Mouse (Mus musculus): ENCODE measurements around the gene Tlx2.

Tlx2 gene

DNA sequence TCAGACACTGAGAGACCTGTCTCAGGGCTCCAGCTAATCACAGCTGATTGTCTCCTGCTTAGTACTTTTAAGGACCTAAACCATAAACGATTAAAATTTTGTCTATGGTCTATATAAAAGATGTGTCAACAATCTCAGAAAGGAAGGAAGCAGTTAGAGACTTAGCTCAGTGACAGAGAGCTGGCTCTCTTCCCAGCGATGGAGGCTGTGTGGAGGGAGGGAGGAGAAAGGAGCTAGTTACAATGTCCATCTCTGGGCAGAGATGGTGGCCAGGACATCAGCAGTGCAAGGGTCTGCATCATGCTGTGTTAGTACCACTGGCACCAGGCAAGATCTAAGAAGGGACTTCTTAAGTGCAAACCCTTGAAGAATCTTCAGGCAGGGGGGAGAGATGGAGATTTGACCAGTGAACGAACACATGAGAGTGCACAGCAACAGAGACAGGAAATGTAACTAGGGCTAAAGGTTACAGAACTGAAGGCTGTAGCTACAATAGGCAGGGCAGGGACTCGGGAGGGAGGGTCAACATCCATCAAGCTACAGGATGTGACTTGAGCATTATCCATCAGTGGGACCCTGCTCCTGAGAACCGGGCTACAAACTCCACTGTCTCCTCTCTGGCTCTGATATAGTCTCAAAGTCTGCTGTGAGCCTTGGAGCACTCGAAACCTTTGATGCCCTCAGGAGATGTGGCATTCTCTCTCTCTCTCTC, 22.5 kb upstream of the Tlx2 start:
- DNase-seq (ENCODE audit: low spot score in 2 of 2): no peak

DNA sequence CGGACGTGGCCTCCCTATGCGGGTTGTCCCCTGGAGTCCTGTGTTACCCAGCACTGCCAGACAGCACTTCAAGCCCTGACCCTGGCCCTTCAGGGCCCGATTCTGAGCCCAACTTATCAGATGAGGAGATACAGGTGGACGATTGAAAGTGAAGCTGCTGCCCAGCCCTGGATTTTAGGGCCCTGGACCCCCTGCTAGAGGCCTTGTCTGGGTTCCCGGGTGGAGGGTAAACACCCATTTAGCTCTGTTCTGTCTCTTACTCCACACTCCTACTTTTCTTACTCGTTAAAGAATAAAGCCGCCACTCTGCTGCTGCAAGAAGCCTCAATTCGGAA, 17.8 kb upstream of the Tlx2 start:
- DNase-seq (ENCODE audit: low spot score in 2 of 2): no peak

DNA sequence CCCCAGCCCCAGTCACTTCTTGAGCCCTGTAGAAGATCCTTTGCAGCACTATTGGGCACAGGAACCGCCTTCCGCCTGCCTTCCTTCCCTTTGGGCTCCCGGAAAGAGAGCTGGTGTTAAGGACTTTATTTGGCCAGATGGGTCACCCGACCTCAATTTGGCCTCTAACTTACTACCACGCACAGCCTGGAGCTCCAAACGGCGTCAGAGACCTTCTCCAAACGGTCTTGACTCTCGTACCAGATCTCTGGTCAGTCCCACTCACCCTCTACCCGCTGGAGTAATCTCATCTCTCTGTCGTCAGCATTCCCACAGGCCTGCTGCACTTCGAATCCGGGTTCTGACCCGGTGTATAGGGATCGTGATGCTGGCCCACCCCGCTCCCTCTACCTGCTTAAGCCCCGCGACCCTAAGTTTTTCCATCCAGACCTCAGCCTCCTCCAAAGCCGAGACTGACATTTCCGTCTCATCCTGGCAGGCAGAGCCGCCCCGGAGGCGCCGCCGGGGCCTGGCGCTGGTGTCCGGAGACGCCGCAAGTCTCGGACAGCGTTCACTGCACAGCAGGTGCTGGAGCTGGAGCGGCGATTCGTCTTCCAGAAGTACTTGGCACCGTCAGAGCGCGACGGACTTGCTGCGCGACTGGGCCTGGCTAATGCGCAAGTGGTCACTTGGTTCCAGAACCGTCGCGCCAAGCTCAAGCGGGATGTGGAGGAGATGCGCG, 17.3 kb upstream of the Tlx2 start:
- DNase-seq (ENCODE audit: low spot score in 2 of 2): no peak

DNA sequence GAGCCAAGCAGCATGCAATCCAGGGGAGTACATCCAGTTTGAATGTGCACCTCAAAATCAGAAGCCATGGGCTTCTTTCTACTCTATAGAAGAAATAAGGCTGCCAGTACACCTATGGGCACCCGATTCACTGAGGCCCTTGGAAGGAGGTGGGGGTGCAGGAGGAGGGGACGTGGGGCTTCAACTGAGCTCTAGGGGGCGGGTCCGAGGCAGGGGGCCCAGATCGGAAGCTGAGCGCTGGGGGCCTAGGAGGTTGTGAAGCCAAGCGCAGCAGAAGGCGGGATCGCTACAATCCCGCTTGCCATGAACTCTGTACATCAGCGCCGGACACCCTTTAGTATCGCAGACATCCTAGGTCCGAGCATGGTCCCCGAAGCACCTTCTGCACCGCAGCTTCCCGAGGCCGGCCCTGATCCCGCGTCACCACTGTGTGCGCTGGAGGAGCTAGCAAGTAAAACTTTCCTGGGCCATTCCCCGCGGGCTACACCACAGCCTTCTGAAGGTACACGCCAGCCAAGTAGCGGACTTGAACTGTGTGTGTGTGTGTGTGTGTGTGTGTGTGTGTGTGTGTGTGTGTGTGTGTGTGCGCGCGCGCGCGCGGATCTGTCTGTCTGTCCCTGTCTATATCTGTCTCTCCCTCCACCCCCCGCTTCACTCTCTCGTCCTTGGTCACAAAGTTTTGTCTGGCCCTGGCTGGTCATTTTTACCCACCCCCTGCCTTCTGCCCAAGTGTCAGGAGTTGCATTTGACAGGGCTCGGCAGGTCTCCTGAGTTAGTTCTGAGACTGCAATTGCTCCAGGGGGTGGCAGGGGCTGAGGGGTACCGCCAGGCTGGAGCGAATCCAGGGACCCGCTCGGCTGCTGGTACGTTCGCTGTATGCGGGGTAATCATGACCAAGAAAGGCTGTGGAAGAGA, 16.3 kb upstream of the Tlx2 start, which contains the start of gene Lbx2:
Gene Lbx2, plus strand, starts transcription at position 247 of the 915 bp plus-strand sequence.
- no peak for DNase-seq (ENCODE audit: low spot score in 2 of 2)

DNA sequence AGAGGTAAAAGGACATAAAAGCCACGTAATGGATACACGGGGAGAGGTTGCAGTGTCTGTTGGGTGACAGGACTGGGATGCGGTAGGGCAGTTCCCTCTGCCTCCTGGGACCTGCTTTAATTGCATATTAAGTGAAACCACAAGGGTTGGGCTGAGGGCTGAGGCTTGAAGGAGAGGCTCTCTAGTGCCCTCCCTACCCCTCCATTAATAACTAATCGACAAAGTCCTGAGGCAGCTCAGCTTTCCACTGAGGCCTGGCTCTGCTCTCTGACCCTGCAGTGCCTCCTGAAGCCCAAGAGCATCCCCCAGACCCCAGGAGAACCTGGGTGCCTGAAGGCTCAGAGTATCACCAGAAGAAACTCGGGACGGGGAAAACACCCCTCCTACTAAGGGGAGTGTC, 14.4 kb upstream of the Tlx2 start:
- DNase-seq (ENCODE audit: low spot score in 2 of 2): no peak

DNA sequence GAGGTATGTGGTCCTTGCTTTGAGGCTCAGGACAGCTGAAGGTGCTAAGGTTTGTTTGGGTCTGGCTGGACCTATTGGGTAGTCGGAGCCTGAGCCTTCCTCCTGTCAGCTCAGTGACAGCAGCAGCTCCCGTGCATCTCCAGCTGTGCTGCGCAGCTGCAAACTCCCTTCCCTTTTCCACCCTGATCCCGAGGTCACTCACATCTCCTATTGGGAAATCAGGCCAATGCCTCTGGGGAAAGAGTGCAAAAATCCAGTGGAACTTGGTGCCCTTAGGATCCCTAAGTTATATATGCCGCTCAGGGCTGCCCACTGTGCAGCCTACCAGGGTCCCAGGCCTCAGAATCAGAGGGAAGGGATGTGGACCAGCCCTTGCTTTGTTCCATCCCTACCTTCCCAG, 13.4 kb upstream of the Tlx2 start:
- no peak for DNase-seq (ENCODE audit: low spot score in 2 of 2)

DNA sequence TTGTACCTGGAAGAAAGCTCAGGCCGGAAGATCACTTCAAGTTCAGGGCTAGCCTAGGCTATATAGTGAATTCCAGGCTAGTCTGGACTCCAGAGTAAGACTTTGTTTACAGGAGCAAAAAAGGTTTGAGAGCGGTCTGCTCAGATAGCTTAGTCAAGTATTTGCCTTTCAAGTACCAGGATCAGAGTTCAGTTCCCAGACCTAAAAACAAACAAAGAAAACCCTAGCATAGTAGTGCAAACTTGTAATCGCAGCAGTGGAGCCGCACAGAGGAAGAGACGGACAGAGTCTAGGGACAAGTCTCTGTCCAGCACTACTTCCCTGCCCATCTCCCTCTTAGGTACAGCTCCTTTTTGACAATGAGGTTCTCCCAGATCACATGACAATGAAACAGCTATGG, 10.1 kb upstream of the Tlx2 start:
- no peak for DNase-seq (ENCODE audit: low spot score in 2 of 2)

DNA sequence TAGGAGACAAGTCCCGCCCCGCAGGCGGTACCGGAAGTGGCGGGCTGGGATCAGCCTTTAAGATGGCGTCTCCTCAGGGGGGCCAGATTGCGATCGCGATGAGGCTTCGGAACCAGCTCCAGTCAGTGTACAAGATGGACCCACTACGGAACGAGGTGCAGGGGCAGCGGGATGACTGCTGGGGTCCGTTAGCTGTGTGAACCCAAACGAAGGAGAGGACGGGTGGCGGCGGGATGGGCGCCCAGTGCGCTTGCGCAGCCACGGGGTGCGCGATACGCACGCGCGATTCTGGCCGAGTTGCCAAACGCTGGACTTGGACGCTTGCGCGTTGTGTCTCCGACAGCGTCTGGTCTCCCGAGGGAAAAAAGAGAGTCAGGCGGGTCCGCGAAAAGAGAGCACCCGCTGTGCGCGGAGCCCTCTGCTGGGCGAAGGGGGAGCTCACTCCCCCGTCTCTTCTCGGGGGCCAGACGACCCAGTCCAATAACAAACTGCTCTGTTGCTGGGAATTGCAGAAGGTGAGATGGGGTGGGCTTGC, 8.3 kb upstream of the Tlx2 start:
- peak; percentile 96 to 99 for DNase-seq (ENCODE audit: low spot score in 2 of 2)

DNA sequence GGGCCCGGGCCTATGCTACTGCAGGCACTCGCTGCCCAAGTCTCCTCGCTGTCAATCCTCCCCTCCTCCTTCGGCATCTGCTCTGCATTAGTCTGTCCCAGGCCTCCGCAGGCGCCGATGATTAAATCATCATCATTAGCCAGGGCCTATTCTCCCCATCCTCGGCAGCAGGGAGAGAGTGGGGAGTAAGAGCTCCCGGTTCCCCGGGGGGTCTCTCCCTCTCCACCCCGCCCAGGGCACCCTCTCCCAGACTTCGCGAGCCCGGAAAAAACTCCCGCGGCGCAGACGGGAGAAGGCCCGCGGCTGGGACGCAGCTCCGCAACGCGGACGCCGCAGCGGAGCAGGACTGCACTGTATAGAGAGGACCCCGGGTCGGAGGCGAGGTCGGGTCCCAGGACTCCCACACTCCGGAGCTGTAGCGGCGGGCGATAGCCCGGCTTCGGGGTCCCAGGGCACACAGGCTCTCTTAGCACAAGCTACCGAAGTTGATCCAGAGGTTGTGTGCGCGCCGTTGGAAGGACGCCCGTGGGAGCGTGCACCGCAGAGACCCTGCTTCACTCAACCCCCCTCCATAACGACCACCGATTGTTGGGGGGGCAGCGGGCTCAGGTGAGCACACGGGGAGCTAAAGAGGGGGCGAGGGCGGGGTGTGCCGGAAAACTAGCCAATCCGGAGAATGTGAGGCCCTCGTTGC, 7.7 kb upstream of the Tlx2 start, which contains the start of gene Pcgf1:
Gene Pcgf1, plus strand, starts transcription at position 240 of the 694 bp plus-strand sequence.
- DNase-seq (ENCODE audit: low spot score in 2 of 2): no peak

DNA sequence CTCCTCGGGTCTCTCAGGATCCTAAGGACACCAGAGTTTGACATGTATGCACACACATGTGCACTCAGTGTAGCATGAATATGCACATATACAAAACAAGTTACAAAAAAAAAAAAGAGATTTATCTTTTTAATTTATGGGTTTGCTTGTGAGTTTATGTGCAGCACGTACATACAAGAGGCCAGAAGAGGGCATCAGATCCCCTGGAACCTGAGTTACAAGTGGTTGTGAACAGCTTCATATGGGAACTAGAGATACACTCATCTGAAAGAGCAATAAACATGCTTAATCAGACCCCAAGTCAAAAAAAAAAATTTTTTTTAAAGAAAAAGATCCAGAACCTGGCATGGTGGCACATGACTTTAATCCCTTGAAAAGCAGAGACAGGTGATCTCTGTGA, 4.9 kb upstream of the Tlx2 start:
- no peak for DNase-seq (ENCODE audit: low spot score in 2 of 2)

DNA sequence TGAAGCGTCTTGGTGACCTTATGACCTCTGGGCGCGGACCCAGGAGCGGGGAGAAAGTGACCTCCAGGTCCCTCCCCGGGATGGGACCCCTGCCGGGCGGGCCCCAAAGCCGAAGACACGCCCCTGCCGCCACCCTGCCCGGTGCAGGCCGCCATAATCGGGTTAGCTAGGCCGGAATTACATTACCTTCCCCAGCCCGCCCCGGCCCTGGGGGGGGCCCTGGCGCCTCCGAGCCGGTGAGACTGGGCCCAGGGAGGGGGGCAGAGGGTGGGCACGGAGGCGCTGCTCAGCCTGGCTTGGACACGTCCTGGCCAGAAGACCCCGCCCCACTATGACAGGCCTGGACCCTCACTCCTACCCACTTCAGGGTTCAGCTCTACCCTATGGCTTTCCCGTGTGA, 1.1 kb upstream of the Tlx2 start:
- no peak for DNase-seq (ENCODE audit: low spot score in 2 of 2)

DNA sequence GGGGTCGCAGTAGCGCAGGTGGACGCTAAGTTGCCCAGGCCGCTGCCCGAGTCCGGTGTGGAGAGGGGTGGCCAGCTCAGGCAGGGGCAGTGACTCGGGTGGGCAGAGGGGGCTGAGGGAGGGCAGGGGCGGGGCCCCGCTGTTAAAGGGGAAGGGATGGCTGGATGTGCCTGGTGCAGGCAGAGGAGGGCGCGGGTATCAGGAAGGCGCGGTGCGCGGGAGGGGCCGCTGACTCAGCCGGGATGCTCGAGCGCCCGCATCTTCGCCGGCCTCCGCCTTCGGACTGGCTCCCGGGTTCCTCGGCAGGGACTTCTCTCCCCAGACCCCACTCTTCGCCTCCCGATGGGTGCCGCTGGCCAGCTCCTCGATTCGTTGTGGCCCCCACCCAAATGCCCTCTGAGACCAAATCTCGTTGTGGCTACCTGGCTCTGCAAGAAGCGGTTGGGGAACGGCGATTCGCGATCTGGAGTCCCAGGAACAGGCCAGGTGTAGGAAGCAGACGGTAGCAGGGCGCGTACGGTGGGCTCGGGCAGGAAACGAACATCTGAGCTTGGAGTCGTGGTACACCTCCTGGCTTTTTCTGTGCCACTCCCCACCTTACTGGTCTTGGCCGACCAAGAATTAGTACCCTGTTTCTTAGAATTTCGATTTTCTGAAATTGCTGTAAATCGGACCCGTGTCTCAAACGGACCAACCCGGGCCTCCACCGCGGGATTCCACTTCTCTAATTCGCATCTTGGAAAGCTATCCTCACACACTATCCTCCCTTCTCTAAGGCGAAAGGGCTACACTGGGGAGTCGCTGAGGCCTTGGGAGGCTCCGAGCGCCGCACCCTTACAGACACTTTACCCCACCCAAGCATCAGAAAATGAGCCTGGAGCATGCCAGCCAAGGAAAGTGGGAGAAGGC, 472 bp upstream of the Tlx2 start:
- no peak for DNase-seq (ENCODE audit: low spot score in 2 of 2)

DNA sequence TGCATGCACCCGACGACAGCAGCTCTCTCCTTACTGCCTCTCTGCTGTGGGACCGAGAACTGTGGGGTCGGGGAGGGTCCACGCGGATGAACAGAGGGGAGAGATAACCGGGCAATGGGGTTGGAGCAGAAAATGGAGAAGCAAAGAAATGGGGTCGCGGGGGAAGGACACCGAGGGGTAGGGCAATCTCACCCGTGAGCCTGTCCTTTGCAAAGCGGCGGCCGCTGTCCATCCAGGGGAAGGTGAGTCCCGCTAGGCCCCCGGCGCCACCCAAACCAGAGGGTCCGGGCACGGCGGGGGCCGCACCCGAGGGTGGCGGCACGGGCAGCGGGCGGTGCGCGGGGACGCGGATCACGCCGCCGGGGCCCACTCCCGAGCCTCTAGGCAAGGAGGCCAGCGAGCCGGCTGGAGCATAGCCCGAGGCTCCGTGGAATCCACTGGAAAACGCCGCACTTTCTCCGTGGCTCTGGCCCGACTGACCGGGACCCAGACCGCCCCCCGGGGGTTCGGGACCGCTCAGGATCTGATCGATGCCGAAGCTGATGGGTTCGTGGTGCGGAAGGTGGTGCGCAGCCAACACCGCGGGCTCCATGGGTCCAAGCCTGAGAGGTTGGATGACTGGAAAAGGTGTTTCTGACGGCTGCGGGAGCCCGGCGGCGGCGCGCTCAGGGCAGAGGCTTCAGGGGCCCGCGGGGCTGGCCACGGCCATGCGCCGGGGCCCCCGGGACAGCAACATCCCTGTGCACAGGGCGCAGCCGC, 426 bp downstream of the Tlx2 start:
- DNase-seq (ENCODE audit: low spot score in 2 of 2): no peak

DNA sequence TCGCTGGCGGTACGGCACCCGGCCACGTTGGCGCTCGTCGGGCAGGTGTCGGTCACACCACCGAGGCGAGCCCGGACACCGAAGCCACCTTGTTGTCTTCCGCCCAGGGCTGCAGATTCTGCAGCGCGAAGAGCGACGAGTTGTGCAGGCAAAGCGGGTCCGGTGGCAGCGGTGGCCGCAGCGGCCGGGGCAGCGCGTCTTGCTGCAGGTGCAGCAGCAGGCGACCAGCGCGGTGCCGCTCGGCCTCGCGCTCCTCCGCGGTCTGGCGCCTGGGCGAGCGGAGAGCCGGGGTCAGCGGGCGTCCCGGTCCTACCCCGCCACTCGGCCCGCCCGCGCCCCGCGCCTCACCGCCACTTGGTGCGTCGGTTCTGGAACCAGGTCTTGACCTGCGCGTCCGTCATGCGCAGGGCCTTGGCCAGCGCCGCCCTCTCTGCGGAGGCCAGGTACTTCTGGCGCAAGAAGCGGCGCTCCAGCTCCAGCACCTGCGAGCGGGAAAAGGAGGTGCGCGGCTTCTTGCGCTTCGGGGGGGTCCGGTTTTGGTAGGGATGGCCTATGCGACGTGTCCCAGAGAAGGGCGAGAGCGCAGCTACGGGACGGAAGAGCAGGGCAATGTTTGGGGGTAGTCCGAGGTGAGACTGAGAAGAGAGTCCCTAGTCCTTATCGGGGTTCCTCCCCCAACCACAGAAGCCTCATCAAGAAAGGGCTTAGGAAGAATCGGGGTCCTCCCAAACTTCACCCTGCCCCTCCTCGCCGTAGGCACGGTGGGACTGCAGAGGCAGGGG, 1.2 kb downstream of the Tlx2 start:
- DNase-seq (ENCODE audit: low spot score in 2 of 2): no peak

DNA sequence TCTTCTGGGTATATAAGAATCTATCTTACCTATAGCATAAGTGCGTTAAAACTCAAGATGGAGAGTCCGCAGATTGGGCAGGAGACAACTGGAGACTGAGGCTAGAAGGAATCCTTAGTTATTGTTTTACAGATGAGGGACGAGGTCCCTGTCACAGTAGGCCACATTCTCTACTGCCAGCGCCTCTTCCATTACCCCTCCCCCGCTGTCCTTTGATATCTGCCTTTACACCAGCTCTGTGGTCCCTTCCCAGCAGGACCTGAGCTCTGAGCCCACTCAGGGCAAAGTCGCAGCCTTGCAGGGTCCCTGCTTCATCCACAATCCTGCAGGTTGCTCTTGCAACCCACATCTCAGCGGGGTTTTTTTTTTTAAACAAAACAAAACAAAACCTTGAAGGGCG, 1.9 kb downstream of the Tlx2 start:
- DNase-seq (ENCODE audit: low spot score in 2 of 2): no peak

DNA sequence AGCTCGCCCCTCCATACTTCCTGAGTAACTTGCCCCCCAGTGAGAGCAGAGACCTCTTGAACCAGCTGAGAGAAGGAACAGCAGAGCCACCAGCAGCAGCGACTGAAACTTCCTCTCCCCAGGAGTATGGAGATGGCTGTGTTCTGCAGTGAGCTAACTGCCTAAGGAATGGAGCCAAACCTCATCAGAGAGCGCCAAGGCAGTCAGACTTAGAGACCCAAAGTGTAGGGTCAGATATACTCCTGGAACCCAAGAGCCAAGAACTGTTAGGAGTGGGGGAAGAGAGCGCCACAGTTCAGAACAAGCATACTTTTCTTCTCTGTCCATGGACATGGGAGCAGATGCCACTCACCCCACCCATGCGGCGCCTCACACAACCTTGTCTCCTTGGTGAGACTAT, 3.7 kb downstream of the Tlx2 start:
- DNase-seq (ENCODE audit: low spot score in 2 of 2): no peak

DNA sequence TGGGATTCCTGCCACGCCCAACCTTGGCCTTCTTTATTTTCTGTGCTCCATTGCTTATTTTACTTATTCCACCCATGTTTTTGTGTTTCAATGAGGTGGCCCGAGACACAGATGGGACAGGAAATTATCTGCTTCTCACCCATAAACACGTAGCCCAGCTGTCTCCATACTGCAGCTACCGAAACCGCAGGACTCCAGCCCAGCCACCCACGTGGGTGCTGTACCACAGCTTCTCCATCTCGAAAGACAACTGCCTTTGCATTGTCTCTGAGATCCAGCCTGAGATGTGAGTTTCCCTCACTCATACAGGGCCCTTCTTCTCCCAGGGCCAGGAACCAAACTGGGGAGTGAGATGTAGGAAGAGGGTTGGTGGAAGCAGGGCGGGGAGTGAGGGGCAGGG, 4.1 kb downstream of the Tlx2 start:
- no peak for DNase-seq (ENCODE audit: low spot score in 2 of 2)

DNA sequence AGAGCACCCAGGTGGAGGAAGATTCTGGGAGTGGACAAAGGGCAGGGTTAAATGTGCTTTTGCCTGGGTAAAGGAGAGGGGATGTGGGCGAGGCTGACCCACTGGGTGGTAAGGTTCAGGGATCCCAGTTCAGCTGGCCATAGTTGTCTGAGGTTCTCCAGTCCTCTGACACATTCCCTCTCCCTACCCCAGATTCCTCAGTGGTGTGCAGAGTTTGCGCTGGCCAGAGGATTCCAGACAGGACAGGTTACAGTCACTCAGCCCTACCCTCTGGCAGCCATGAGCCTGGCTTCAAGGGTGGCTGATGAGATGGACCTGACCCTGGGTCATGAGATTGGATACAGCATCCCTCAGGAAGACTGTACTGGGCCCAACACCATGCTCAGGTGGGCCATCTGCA, 11.4 kb downstream of the Tlx2 start:
- no peak for DNase-seq (ENCODE audit: low spot score in 2 of 2)

DNA sequence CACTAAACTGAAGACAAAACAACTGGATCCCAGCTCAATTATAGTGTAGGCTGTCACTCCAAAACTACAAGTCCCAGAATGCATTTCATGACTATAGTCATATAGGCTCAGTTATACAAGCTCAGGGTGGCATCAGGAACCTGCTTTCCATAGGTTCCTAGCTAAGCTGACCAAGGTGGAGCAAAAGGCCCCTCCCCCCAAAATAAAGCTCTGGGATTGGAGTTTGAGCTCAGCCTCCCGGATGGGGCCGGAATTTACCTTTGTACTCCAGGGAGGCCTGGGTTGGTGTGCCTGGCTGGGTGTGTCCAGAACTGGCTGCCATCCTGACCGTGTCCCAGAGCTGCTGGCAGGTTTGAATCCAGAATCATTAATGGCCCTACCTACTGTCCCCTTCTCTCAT, 12.3 kb downstream of the Tlx2 start, which contains the start of gene Dqx1:
Gene Dqx1, plus strand, starts transcription at position 55 of the 400 bp plus-strand sequence.
- DNase-seq (ENCODE audit: low spot score in 2 of 2): no peak
